25 mouse cellular contexts compared by ENCODE assay signal in the genomic region with DNA sequence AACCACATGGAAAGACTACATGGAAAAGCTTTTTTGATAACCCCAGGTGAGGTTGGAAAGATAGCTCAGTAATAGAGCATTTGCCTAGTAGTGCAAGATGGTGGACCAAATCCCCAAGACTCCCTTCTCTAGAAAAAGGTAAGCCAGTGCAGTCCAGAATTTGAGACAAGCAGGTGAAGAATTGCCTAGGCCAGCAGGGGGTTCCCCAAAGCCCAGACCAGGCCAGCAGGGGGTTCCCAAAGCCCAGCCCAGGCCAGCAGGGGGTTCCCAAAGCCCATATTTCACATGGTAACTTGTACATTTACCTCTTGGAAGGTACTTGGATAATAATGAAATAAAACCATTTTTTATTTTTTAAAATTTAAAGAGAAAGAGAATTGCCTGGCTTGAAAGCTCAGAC. TPM values are rescaled to one million over a fixed set of nuclear protein-coding genes. Genes with fewer than 3 reads are reported as not detected.
"Had no signal": no experiment of that assay in that cellular context is flagged by ENCODE, and none has a peak within 500 bp of the region (broad histone marks: within the 10 kb centered on the region; RNA-seq: fewer than 3 reads in every experiment).

No protein-coding gene starts in this region.

- ATAC-seq: liver, embryonic 12.5 days; liver, postnatal 0 days; lung, postnatal 0 days; midbrain, embryonic 15.5 days had no signal

- H3K9ac ChIP-seq: liver, embryonic 12.5 days; liver, embryonic 15.5 days; liver, postnatal 0 days; lung, embryonic 15.5 days; midbrain, embryonic 12.5 days; midbrain, embryonic 15.5 days; neural tube, embryonic 13.5 days; neural tube, embryonic 15.5 days had no signal

- H3K9me3 ChIP-seq: liver, embryonic 12.5 days; liver, embryonic 15.5 days; lung, embryonic 15.5 days; midbrain, embryonic 12.5 days; midbrain, embryonic 15.5 days; neural tube, embryonic 13.5 days; neural tube, embryonic 15.5 days had no signal

- H3K4me3 ChIP-seq: liver, embryonic 12.5 days; liver, embryonic 15.5 days; lung, embryonic 15.5 days; midbrain, embryonic 12.5 days; midbrain, embryonic 15.5 days; neural tube, embryonic 13.5 days; neural tube, embryonic 15.5 days had no signal

- DNase-seq: liver, postnatal 0 days; lung, adult 2 months; lung, postnatal 4 days; retina, postnatal 1 day; right cerebral cortex, adult 18-20 months; right cerebral cortex, postnatal 25 days; right cerebral cortex, postnatal 4 days; spleen, adult 18-20 months; thymus, adult 2 months; thymus, postnatal 25 days; thymus, postnatal 4 days had no signal

- H3K4me1 ChIP-seq: lung, embryonic 15.5 days; midbrain, embryonic 12.5 days; midbrain, embryonic 15.5 days; neural tube, embryonic 13.5 days; neural tube, embryonic 15.5 days had no signal

- H3K36me3 ChIP-seq: liver, embryonic 12.5 days; liver, embryonic 15.5 days; lung, embryonic 15.5 days; midbrain, embryonic 12.5 days; midbrain, embryonic 15.5 days; neural tube, embryonic 13.5 days; neural tube, embryonic 15.5 days had no signal

- H3K4me2 ChIP-seq: liver, embryonic 12.5 days; liver, embryonic 15.5 days; lung, embryonic 15.5 days; midbrain, embryonic 12.5 days; midbrain, embryonic 15.5 days; neural tube, embryonic 13.5 days; neural tube, embryonic 15.5 days had no signal

- H3K27me3 ChIP-seq: lung, embryonic 15.5 days; midbrain, embryonic 12.5 days; midbrain, embryonic 15.5 days; neural tube, embryonic 13.5 days had no signal

- H3K27ac ChIP-seq: liver, embryonic 12.5 days; liver, embryonic 15.5 days; lung, embryonic 15.5 days; midbrain, embryonic 12.5 days; midbrain, embryonic 15.5 days; neural tube, embryonic 13.5 days; neural tube, embryonic 15.5 days had no signal

RNA-seq across cellular contexts. Expression of a gene that starts 59.2 kb away (rescaled TPM):
- total RNA-seq: megakaryocyte, adult 5-6 weeks; midbrain, postnatal 0 days; monocyte, adult 5-6 weeks had no signal
- polyA plus RNA-seq: lung, embryonic 15.5 days; lung, postnatal 0 days; midbrain, embryonic 15.5 days; neural tube, embryonic 11.5 days; neural tube, embryonic 13.5 days; neural tube, embryonic 15.5 days; small intestine, adult 2 months; stomach, embryonic 14.5 days had no signal
